Mouse (Mus musculus) cortical plate, adult 2 months (tissue): ENCODE results near the gene Snapc4.

Experiments used
- CTCF ChIP-seq: fragments of 200-500 bp; IDR thresholded peaks from 2 replicates; pipeline ENCODE4 v1.5.1; 2011; ENCODE audit warnings: mild to moderate bottlenecking, control low read depth, low read length; ENCODE audit not compliant: insufficient read depth; ENCODE audit errors: extremely low read depth
- POLR2A ChIP-seq: fragments of 200-500 bp; IDR thresholded peaks from 2 replicates; pipeline ENCODE4 v1.6.1; 2011; ENCODE audit warnings: mild to moderate bottlenecking, low read length, control low read depth; ENCODE audit not compliant: insufficient read depth; ENCODE audit errors: extremely low read depth

GRCm38 (mm10) chr2:26390954-26391353, 10.5 kb upstream of the Snapc4 start:
- TF ChIP-seq POLR2A (no peak), CTCF (no peak)
